Mouse (Mus musculus) liver (tissue): Measurements from ENCODE around the gene Slc25a53.
"Not testable (repeated sequence)": the region's sequence is repeated elsewhere in the genome, so short reads cannot be mapped to it uniquely, and the experiment has no call there.

Source experiments
- DNase-seq: peaks from one replicate; pipeline ENCODE4 v3.0.0-alpha.2; 2020; ENCODE audit warnings: mixed read lengths

The Slc25a53 gene

GRCm38 (mm10) chrX:136958300-136958699 is 79.8 kb downstream of the Slc25a53 start:
- DNase-seq: not testable (repeated sequence)

GRCm38 (mm10) chrX:136957583-136958279 is 80.4 kb downstream of the Slc25a53 start:
- peak; percentile 24 for DNase-seq

- DNase-seq: no peak
Observed at GRCm38 (mm10) chrX:136937985-136938384, 100.1 kb downstream of the Slc25a53 start.
